Mouse (Mus musculus): ENCODE measurements around the gene 4930447C04Rik. TPM values are rescaled to one million over a fixed set of nuclear protein-coding genes. Genes with fewer than 3 reads are reported as not detected.

Gene 4930447C04Rik
- polyA plus RNA-seq, 1 experiment from 2014 or later: 0.08 TPM

DNA sequence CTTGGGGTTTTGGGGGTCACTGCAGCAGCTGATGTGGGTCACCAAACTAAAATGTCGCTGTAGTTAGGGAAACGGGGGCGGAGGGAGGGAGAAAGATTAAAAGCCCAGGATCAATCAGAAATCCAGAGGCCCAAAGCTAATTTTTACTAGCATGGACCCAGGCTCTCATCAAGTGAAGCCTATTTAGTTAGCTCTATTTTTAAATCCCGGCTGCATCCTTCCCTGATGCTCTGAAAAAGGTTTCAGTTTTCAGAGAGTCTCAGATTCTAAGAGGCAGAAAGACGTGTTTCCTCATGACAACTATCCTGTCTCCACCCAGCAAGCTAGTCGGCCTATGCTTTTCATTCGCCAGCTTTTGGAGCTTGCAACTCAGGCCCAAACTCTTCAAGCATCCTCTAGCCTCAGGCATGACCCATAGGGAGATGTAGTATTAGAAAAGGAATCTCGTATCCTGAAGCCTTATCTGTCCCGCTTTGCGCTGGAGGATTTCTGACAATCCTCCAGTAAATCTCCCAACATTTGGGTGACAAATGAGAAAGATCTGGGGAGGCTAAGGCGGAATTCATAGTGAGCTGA lies 336 bp upstream of the 4930447C04Rik start:
- H3K4me1 ChIP-seq (ENCODE audit: insufficient read depth, low read depth, low read length): 0 out of 2 replicates have a peak, but pooled peaks cover 5% of the 10 kb centered on the region
- DNase-seq (ENCODE audit: low spot score): no peak
- no peak overlapping the region for H3K9ac ChIP-seq (replicated peaks; ENCODE audit: low read depth)
- no peaks in the 10 kb centered on the region for H3K36me3 ChIP-seq (ENCODE audit: insufficient read depth, low read length)
- no peak overlapping the region for H3K4me2 ChIP-seq (replicated peaks; ENCODE audit: low read depth, low read length)
- no peak for TF ChIP-seq EP300 (IDR thresholded peaks at IDR 0.05)
- no peak for TF ChIP-seq CTCF (IDR thresholded peaks at IDR 0.05)
- no peak overlapping the region for H3K27ac ChIP-seq (ENCODE audit: low read length)
- ATAC-seq: no peak
- WGBS: 5% methylated on average over 11 of the region's 11 CpGs
- H3K4me3 ChIP-seq (ENCODE audit: low read depth, low read length): no peak overlapping the region
- H3K27me3 ChIP-seq (replicated peaks; ENCODE audit: insufficient read depth, low read length): peaks cover 71% of the 10 kb centered on the region
- H3K9me3 ChIP-seq (ENCODE audit: low read length): no peaks in the 10 kb centered on the region

DNA sequence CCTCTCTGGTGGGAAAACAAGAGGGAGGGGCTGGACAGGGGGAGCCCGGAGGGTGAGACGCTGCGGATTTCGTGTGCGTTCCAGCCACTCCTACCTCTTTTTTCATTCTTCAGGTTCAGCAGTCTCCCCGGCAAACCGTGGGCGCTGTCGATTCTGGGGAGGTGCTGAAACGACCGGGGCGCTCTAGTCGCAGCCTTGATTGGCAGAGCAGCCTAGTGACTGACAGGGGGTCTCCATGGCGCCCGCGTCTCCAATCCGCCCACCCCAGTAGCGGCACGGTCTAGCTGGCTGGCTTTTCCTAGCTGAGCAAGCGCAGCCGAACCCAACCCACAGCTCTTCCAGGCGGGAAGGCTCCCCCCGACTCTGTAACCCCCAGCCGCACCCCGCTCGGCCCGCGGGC lies 958 bp downstream of the 4930447C04Rik start, which contains the start of gene Six6:
Six6 (plus strand) TSS at position 277 of the 400 bp plus-strand sequence.
- DNase-seq (ENCODE audit: low spot score): no peak

DNA sequence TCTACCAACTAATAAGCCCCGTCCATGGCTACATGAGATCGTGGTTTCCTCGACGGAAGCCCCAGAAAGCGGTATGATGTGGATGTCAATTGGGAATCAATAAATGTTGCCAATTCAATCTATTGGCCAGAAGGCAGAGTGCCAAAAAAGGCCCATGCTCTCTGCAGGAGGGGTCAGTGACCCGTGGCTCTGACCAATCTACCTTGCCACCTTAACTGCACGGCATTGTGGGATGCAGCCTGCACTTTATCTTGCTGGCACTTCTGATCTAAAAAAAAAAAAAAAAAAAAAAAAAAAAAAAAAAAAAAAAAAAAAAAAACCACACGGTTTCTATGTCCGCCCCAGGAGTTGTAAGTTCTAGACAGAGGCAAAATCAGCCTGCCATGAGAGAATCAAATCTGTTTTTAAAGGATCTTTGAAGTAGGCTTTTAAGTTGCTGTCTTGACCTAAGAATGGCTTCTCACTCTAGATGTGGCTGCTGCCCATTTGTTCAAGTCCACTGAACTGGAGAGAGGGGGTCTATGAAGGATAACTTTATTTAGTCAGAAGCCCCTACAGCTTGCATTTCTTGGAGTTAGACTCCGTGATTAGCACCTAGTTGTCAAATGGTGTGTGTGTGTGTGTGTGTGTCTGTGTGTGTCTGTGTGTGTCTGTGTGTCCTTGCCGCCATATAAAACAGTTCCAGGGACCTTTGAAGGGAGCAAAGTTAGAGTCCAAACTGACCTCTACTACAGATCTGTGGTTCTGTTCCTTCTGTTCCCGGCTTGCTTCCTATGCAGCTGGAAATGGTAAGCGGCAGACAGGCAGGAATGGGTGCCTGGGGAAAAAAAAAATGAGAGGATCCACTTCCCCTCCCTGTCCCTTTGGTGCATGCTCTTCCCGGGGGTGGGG lies 1.7 kb downstream of the 4930447C04Rik start:
- no peak overlapping the region for H3K9ac ChIP-seq (replicated peaks; ENCODE audit: low read depth)
- DNase-seq (ENCODE audit: low spot score): no peak
- TF ChIP-seq CTCF (IDR thresholded peaks at IDR 0.05) (no peak), EP300 (IDR thresholded peaks at IDR 0.05) (no peak)
- WGBS: 11% methylated on average over 14 of the region's 14 CpGs
- no peaks in the 10 kb centered on the region for H3K4me1 ChIP-seq (ENCODE audit: insufficient read depth, low read depth, low read length)
- no peaks in the 10 kb centered on the region for H3K36me3 ChIP-seq (ENCODE audit: insufficient read depth, low read length)
- no peak overlapping the region for H3K27ac ChIP-seq (ENCODE audit: low read length)
- no peak overlapping the region for H3K4me2 ChIP-seq (replicated peaks; ENCODE audit: low read depth, low read length)
- peaks cover 55% of the 10 kb centered on the region for H3K27me3 ChIP-seq (replicated peaks; ENCODE audit: insufficient read depth, low read length)
- ATAC-seq: no peak
- no peaks in the 10 kb centered on the region for H3K9me3 ChIP-seq (ENCODE audit: low read length)
- H3K4me3 ChIP-seq (ENCODE audit: low read depth, low read length): no peak overlapping the region

More for the DNA sequence above, 958 bp downstream of the 4930447C04Rik start, which contains the start of gene Six6:
- Histone ChIP-seq H3K36me3 (ENCODE audit: insufficient read depth, low read length) (no peaks in the 10 kb centered on the region), H3K27me3 (replicated peaks; ENCODE audit: insufficient read depth, low read length) (peaks cover 61% of the 10 kb centered on the region), H3K9ac (replicated peaks; ENCODE audit: low read depth) (no peak within 1 kb of the TSS), H3K9me3 (ENCODE audit: low read length) (no peaks in the 10 kb centered on the region), H3K4me1 (ENCODE audit: insufficient read depth, low read depth, low read length) (no peaks in the 10 kb centered on the region), H3K27ac (ENCODE audit: low read length) (no peak within 1 kb of the TSS), H3K4me3 (ENCODE audit: low read depth, low read length) (no peak within 1 kb of the TSS), H3K4me2 (replicated peaks; ENCODE audit: low read depth, low read length) (no peak within 1 kb of the TSS)
- under 1% methylated on average over 28 of the region's 28 CpGs for WGBS
- no peak for ATAC-seq
- TF ChIP-seq EP300 (IDR thresholded peaks at IDR 0.05) (no peak), CTCF (IDR thresholded peaks at IDR 0.05) (no peak)

DNA sequence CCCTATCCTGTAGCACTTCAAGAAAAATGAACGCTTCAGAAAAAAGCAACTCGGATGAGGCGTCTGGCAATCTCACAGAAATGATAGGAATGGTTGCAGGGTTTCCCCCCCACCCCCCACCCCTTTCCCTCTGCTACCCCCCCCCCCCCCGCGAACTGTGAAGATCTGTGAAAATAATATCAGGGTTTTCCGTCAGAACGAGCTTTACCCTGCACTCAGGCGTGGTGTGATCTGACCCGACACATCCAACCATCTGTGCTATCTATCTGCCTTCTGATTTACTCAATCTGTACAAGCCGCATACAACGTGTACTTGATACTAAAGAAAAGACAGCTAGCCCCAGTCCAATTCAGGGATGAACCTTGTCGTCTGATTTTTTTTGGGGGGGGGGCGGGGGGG lies 2.4 kb downstream of the 4930447C04Rik start:
- no peak for ATAC-seq
- 8% methylated on average over 8 of the region's 13 CpGs for WGBS
- no peak for DNase-seq (ENCODE audit: low spot score)
- no peak overlapping the region for H3K9ac ChIP-seq (replicated peaks; ENCODE audit: low read depth)
- no peaks in the 10 kb centered on the region for H3K4me1 ChIP-seq (ENCODE audit: insufficient read depth, low read depth, low read length)
- H3K4me2 ChIP-seq (replicated peaks; ENCODE audit: low read depth, low read length): no peak overlapping the region
- H3K27ac ChIP-seq (ENCODE audit: low read length): no peak overlapping the region
- no peaks in the 10 kb centered on the region for H3K9me3 ChIP-seq (ENCODE audit: low read length)
- H3K27me3 ChIP-seq (replicated peaks; ENCODE audit: insufficient read depth, low read length): peaks cover 48% of the 10 kb centered on the region
- H3K36me3 ChIP-seq (ENCODE audit: insufficient read depth, low read length): no peaks in the 10 kb centered on the region
- TF ChIP-seq CTCF (IDR thresholded peaks at IDR 0.05) (no peak), EP300 (IDR thresholded peaks at IDR 0.05) (no peak)
- no peak overlapping the region for H3K4me3 ChIP-seq (ENCODE audit: low read depth, low read length)

DNA sequence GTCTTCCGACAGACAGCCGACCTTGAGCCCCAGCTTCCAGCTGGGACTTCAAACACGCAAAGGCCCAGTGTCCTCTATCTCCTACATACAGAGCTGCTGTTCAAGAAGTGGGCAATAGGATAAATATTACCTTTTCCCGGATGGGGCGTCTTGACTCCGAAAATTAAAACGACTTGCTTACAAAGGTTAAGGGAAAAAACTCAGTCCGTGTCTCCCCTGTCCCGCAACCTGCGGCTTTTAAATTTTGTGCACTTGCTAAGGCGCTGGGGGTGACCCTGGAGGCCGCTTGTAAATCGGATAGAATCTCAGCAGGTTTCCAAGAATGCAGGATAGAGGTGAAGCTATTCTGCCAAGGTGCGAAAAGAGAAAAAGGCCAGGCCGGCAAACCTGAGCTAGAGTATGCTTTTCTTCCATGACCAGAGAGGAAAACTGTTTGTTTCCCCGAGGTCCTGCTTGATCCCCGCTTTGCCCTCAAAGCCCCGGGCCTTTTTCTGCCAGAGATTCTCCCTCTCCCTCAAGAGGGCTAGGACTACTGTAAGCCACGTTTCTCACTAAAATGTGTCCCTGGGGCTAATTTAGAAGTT lies 2.9 kb downstream of the 4930447C04Rik start:
- Histone ChIP-seq H3K27me3 (replicated peaks; ENCODE audit: insufficient read depth, low read length) (peaks cover 43% of the 10 kb centered on the region), H3K27ac (ENCODE audit: low read length) (no peak overlapping the region), H3K9ac (replicated peaks; ENCODE audit: low read depth) (no peak overlapping the region), H3K36me3 (ENCODE audit: insufficient read depth, low read length) (no peaks in the 10 kb centered on the region), H3K4me2 (replicated peaks; ENCODE audit: low read depth, low read length) (no peak overlapping the region), H3K9me3 (ENCODE audit: low read length) (no peaks in the 10 kb centered on the region), H3K4me1 (ENCODE audit: insufficient read depth, low read depth, low read length) (no peaks in the 10 kb centered on the region), H3K4me3 (ENCODE audit: low read depth, low read length) (no peak overlapping the region)
- ATAC-seq: no peak
- TF ChIP-seq EP300 (IDR thresholded peaks at IDR 0.05) (no peak), CTCF (IDR thresholded peaks at IDR 0.05) (no peak)
- 5% methylated on average over 19 of the region's 19 CpGs for WGBS
- DNase-seq (ENCODE audit: low spot score): no peak

DNA sequence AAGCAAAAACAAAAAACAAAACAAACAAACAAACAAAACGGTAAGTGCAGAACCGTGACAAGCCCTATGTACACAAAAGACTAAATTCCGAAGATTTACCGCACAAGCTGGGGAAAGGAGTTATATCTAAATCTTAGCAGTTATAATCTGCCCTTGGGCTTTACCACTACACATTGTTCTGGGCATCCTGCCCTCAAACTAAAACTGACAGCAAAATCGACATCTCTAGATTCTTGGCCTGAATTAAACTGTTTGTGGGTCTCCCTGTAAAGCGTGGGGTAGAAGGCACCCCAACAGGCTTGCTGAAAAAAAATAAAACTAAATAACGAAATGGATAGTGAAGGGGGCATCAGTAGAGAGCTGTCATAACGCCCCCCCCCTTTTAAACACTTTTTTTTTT lies 3.8 kb downstream of the 4930447C04Rik start:
- H3K4me2 ChIP-seq (replicated peaks; ENCODE audit: low read depth, low read length): no peak overlapping the region
- no peaks in the 10 kb centered on the region for H3K4me1 ChIP-seq (ENCODE audit: insufficient read depth, low read depth, low read length)
- DNase-seq (ENCODE audit: low spot score) (no peak), ATAC-seq (no peak)
- H3K9ac ChIP-seq (replicated peaks; ENCODE audit: low read depth): no peak overlapping the region
- WGBS: 23% methylated on average over 8 of the region's 8 CpGs
- no peak overlapping the region for H3K4me3 ChIP-seq (ENCODE audit: low read depth, low read length)
- H3K9me3 ChIP-seq (ENCODE audit: low read length): no peaks in the 10 kb centered on the region
- no peak overlapping the region for H3K27ac ChIP-seq (ENCODE audit: low read length)
- TF ChIP-seq CTCF (IDR thresholded peaks at IDR 0.05) (no peak), EP300 (IDR thresholded peaks at IDR 0.05) (no peak)
- H3K36me3 ChIP-seq (ENCODE audit: insufficient read depth, low read length): no peaks in the 10 kb centered on the region
- peaks cover 35% of the 10 kb centered on the region for H3K27me3 ChIP-seq (replicated peaks; ENCODE audit: insufficient read depth, low read length)
